Mouse (Mus musculus) heart, adult 2 months (tissue): ENCODE data around the gene Abcb7.

Source experiments
- CTCF ChIP-seq: fragments of 200-600 bp; IDR thresholded peaks from 2 replicates; pipeline ENCODE4 v1.8.1; 2022; ENCODE audit warnings: antibody characterized with exemption, mild to moderate bottlenecking, moderate library complexity
- POLR2A ChIP-seq: fragments of 200-500 bp; IDR thresholded peaks from 2 replicates; pipeline ENCODE4 v1.6.1; 2011; ENCODE audit warnings: mild to moderate bottlenecking, low read depth, low read length, control low read depth; ENCODE audit not compliant: insufficient read depth

GRCm38 (mm10) chrX:104264371-104264770 lies 149.3 kb downstream of the Abcb7 start:
- TF ChIP-seq CTCF (no peak), POLR2A (no peak)
